Mouse (Mus musculus) forebrain, embryonic 16.5 days (tissue): Measurements from ENCODE around the gene Agrn. TPM values are rescaled to one million over a fixed set of nuclear protein-coding genes. Genes with fewer than 3 reads are reported as not detected.
"Not testable (repeated sequence)": the region's sequence is repeated elsewhere in the genome, so short reads cannot be mapped to it uniquely, and the experiment has no call there.

ENCODE experiments used
- ATAC-seq: fragments of 200-750 bp; cut with Nextera tagmentation; 2 replicates; pipeline ENCODE4 v1.8.0; 2017; ENCODE audit warnings: mild to moderate bottlenecking, moderate library complexity
- H3K27ac ChIP-seq: fragments of 300-500 bp; sonication (generic); 2 replicates; pipeline ENCODE4 v1.5.1; 2014; ENCODE audit warnings: low read length, control low read depth
- H3K27me3 ChIP-seq: fragments of 300-500 bp; sonication (generic); replicated peaks from 2 replicates; pipeline ENCODE4 v1.6.1; 2014; ENCODE audit warnings: low read length; ENCODE audit not compliant: control insufficient read depth, insufficient read depth
- H3K36me3 ChIP-seq: fragments of 300-500 bp; sonication (generic); 2 replicates; pipeline ENCODE4 v1.6.1; 2014; ENCODE audit not compliant: control insufficient read depth, insufficient read depth
- H3K4me1 ChIP-seq: fragments of 300-500 bp; sonication (generic); replicated peaks from 2 replicates; pipeline ENCODE4 v1.6.1; 2014; ENCODE audit warnings: low read length; ENCODE audit not compliant: control insufficient read depth, insufficient read depth
- H3K4me2 ChIP-seq: fragments of 300-500 bp; sonication (generic); 2 replicates; pipeline ENCODE4 v1.6.1; 2014; ENCODE audit warnings: mild to moderate bottlenecking, low read length, control low read depth
- H3K4me3 ChIP-seq: fragments of 300-500 bp; sonication (generic); replicated peaks from 2 replicates; pipeline ENCODE4 v1.5.1; 2014; ENCODE audit warnings: mild to moderate bottlenecking, low read length, control low read depth
- H3K9ac ChIP-seq: fragments of 300-500 bp; sonication (generic); replicated peaks from 2 replicates; pipeline ENCODE4 v1.6.1; 2014; ENCODE audit warnings: low read depth, low read length, control low read depth
- H3K9me3 ChIP-seq: fragments of 300-500 bp; sonication (generic); 2 replicates; pipeline ENCODE4 v1.6.1; 2016; ENCODE audit warnings: low read length; ENCODE audit not compliant: control insufficient read depth
- WGBS: fragments of 180-500 bp; shearing (Covaris S2); extraction: QIAGEN DNeasy Blood & Tissue Kit; methylation state at CpG from one replicate; pipeline ENCODE4 v1.1.7; 2014; 5-methylcytosine and 5-hydroxymethylcytosine counted together
- polyA plus RNA-seq: library from polyadenylated mRNA; unstranded; fragments of >200 nt; fragmentation: Nextera tagmentation; extraction: Ambion mirVana; gene quantifications from 2 replicates; pipeline ENCODE4 v1.2.1, GENCODE M21; 2015

The Agrn gene
- polyA plus RNA-seq, 1 experiment from 2014 or later, result 125 TPM

- ATAC-seq, result no peak
- WGBS, result 92% methylated on average over 9 of the region's 9 CpGs
- no peak overlapping the region for H3K9ac ChIP-seq
Observed at GRCm38 (mm10) chr4:156177630-156178029, 19.7 kb downstream of the Agrn start.

GRCm38 (mm10) chr4:156171828-156172227 lies 25.5 kb downstream of the Agrn start:
- no peak overlapping the region for H3K4me3 ChIP-seq
- H3K27me3 ChIP-seq, result no peaks in the 10 kb centered on the region
- no peaks in the 10 kb centered on the region for H3K4me1 ChIP-seq
- no peaks in the 10 kb centered on the region for H3K9me3 ChIP-seq
- H3K4me2 ChIP-seq, result no peak overlapping the region
- H3K27ac ChIP-seq, result no peak overlapping the region
- H3K36me3 ChIP-seq, result peaks cover 79% of the 10 kb centered on the region
- no peak for ATAC-seq
- no peak overlapping the region for H3K9ac ChIP-seq
- WGBS, result 94% methylated on average over 11 of the region's 11 CpGs

More at GRCm38 (mm10) chr4:156177630-156178029, 19.7 kb downstream of the Agrn start:
- H3K27ac ChIP-seq, result no peak overlapping the region
- H3K27me3 ChIP-seq, result no peaks in the 10 kb centered on the region
- peaks cover 25% of the 10 kb centered on the region for H3K4me1 ChIP-seq
- H3K4me2 ChIP-seq, result no peak overlapping the region
- no peaks in the 10 kb centered on the region for H3K9me3 ChIP-seq
- H3K36me3 ChIP-seq, result peaks cover 47% of the 10 kb centered on the region
- H3K4me3 ChIP-seq, result no peak overlapping the region

DNA sequence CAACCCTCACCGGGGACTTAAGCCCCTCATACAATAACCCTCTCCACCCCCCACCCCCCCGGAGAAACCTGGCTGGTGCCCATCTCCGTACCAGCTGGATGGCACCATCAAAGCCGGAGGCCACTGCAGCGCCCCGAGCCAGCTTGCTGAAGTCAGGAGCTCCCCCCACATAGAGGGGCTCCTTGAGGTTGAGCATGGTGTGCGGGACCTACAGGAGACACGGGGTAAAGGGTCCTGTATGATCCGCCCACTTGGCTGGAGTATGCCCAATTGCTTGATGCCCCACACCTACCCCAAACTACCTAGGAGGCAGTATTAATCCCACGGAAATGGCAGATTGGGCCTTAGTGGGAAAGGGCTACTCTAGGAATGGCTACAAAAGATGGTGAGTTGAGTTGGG lies 28.2 kb downstream of the Agrn start:
- Histone ChIP-seq H3K27me3 (no peaks in the 10 kb centered on the region), H3K36me3 (peaks cover 84% of the 10 kb centered on the region), H3K9ac (no peak overlapping the region), H3K4me1 (no peaks in the 10 kb centered on the region), H3K4me3 (no peak overlapping the region), H3K4me2 (no peak overlapping the region), H3K27ac (no peak overlapping the region), H3K9me3 (no peaks in the 10 kb centered on the region)
- 94% methylated on average over 10 of the region's 10 CpGs for WGBS
- no peak for ATAC-seq

- Histone ChIP-seq H3K36me3 (peaks cover 85% of the 10 kb centered on the region), H3K27ac (no peak overlapping the region), H3K27me3 (no peaks in the 10 kb centered on the region), H3K4me1 (no peaks in the 10 kb centered on the region), H3K4me2 (no peak overlapping the region), H3K9ac (no peak overlapping the region), H3K4me3 (no peak overlapping the region), H3K9me3 (no peaks in the 10 kb centered on the region)
- ATAC-seq, result no peak
- 95% methylated on average over 8 of the region's 8 CpGs for WGBS
Observed at GRCm38 (mm10) chr4:156168611-156169010, 28.7 kb downstream of the Agrn start.

GRCm38 (mm10) chr4:156166477-156166876 lies 30.8 kb downstream of the Agrn start:
- H3K4me3 ChIP-seq, result no peak overlapping the region
- no peak for ATAC-seq
- H3K27ac ChIP-seq, result no peak overlapping the region
- H3K4me1 ChIP-seq, result no peaks in the 10 kb centered on the region
- H3K9ac ChIP-seq, result no peak overlapping the region
- H3K4me2 ChIP-seq, result no peak overlapping the region
- H3K9me3 ChIP-seq, result peaks cover 7% of the 10 kb centered on the region; the same call in 1 of the 2 replicates
- 89% methylated on average over 9 of the region's 9 CpGs for WGBS
- H3K36me3 ChIP-seq, result peaks cover 73% of the 10 kb centered on the region
- no peaks in the 10 kb centered on the region for H3K27me3 ChIP-seq

DNA sequence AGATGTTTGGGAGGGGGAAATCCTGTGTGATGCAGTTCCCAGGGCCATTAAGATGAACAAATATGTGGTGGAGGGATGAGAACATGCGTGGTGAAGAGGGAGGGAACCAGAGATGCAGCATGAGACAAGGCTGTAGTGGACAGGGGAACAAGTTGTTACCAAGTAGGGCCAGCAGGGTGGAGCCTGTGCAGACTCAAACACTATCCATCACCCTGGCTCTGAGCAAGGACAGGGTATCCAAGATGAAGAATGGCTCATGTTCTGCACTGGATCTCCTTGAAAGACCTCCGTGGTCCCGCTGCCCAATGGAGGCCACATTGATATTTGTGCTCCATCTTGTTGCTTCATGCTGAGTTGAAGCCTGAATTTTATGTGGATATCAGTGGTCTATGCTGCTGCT lies 42.5 kb downstream of the Agrn start:
- 96% methylated on average over 3 of the region's 3 CpGs for WGBS
- H3K27ac ChIP-seq, result no peak overlapping the region
- no peak overlapping the region for H3K4me2 ChIP-seq
- H3K4me1 ChIP-seq, result no peaks in the 10 kb centered on the region
- ATAC-seq, result no peak
- no peaks in the 10 kb centered on the region for H3K27me3 ChIP-seq
- H3K9ac ChIP-seq, result no peak overlapping the region
- H3K4me3 ChIP-seq, result no peak overlapping the region
- H3K9me3 ChIP-seq, result peaks cover 6% of the 10 kb centered on the region; the same call in 1 of the 2 replicates
- H3K36me3 ChIP-seq, result no peaks in the 10 kb centered on the region

GRCm38 (mm10) chr4:156150887-156151286 lies 46.4 kb downstream of the Agrn start:
- not testable (repeated sequence) for H3K27ac ChIP-seq, H3K36me3 ChIP-seq, H3K9me3 ChIP-seq, H3K4me3 ChIP-seq, H3K4me2 ChIP-seq, H3K9ac ChIP-seq, H3K4me1 ChIP-seq, H3K27me3 ChIP-seq, ATAC-seq
- WGBS, result 88% methylated on average over 10 of the region's 10 CpGs

DNA sequence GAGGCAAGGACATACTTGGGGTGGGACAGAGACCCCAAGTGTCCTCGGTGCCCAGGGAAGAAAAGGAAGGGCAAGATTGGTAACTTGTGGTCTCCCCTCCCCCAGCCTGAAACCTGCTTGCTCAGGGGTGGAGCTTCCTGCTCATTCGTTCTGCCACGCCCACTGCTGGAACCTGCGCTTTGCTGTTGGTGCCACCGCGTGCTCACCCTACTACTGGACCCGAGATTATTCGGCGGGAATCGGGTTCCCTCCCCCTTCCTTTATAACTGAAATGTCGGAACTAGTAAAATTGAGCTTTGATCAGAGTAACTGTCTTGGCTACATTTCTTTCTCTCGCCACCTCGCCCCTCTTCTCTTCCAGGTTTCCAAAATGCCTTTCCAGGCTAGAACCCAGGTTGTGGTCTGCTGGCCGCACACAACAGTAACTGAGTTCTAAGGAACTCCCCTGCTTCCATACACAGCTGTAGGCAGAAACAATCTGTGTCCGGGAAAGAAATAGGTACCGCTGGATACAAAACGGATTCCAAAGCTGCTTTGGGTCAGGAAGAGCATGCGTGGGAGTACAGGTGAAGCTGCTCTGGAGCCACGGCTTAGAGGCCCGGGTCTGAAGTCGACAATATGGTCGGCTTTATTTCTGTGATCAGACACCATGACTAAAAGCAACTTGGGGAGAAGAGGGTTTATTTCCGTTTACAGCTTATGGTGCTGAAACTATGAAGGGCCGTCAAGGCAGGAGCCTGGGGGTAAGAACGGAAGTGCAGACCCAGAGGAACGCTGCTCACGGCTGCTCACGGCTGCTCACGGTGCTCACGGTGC lies 60.8 kb downstream of the Agrn start:
- WGBS, result 94% methylated on average over 30 of the region's 30 CpGs
- Histone ChIP-seq H3K9me3 (no peaks in the 10 kb centered on the region; the same call in 1 of the 2 replicates), H3K4me1 (no peaks in the 10 kb centered on the region), H3K27ac (no peak overlapping the region), H3K9ac (no peak overlapping the region), H3K4me3 (no peak overlapping the region), H3K36me3 (no peaks in the 10 kb centered on the region), H3K27me3 (no peaks in the 10 kb centered on the region), H3K4me2 (no peak overlapping the region)
- ATAC-seq, result no peak

DNA sequence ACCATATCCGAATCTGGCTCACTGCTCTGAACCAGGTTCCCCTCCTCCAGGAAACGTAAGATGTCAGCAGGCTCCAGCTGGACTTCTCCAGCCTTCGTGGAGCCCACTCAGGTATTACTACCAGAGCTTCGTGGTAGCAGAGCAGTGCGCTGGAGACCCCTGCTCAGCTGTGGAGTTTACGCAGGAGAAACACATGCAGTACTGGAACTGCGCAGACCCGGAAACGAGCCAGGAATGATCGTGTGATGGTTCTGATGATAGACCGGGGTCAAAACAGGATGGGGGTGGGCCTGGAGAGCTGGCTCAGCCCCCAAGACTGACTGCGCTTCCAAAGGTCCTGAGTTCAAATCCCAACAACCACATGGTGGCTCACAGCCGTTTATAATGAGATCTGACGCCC lies 61.5 kb downstream of the Agrn start:
- Histone ChIP-seq H3K27ac (no peak overlapping the region), H3K4me2 (no peak overlapping the region), H3K4me3 (no peak overlapping the region), H3K9ac (no peak overlapping the region), H3K9me3 (no peaks in the 10 kb centered on the region; the same call in 1 of the 2 replicates), H3K36me3 (no peaks in the 10 kb centered on the region), H3K27me3 (no peaks in the 10 kb centered on the region), H3K4me1 (no peaks in the 10 kb centered on the region)
- ATAC-seq, result no peak
- 93% methylated on average over 14 of the region's 14 CpGs for whole genome bisulfite sequencing
